Mouse (Mus musculus) thymus, adult 2 months (tissue): ENCODE results near the gene Zfp37.

Experiments used
- CTCF ChIP-seq: fragments of 200-500 bp; IDR thresholded peaks from 2 replicates; pipeline ENCODE4 v1.5.1; 2012; ENCODE audit warnings: mild to moderate bottlenecking, control low read depth, low read length, moderate library complexity, borderline replicate concordance; ENCODE audit not compliant: control insufficient read depth, poor library complexity, insufficient read depth; ENCODE audit errors: extremely low read depth
- POLR2A ChIP-seq: fragments of 200-500 bp; IDR thresholded peaks from 2 replicates; pipeline ENCODE4 v1.6.1; 2012; ENCODE audit warnings: mild to moderate bottlenecking, low read length, control low read depth, moderate library complexity; ENCODE audit not compliant: control insufficient read depth, poor library complexity, insufficient read depth; ENCODE audit errors: extremely low read depth

DNA sequence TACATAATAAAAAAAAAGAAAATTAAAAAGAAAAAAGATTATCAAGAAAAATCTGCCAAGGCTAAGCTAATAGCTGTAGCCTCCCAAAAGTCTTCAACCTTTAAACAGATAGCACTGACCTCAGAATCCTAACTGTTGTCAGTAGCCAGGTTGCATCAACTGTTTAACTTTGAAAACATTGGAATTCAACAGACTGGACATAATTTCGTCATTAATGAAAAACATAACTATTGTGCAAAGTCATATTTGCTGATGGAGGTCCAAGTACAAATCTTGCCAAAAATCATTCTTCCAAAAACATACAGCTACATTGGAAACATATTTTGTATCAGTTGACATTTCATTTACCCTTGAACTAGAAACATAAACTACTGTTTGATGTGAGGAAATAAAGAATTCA, 72.4 kb downstream of the Zfp37 start:
- TF ChIP-seq CTCF, result no peak
- no peak for TF ChIP-seq POLR2A
